Mouse (Mus musculus) small intestine, adult 2 months (tissue): Measurements from ENCODE around the gene Hoxa1.

ENCODE experiments used
- CTCF ChIP-seq: fragments of 200-500 bp; IDR thresholded peaks from 2 replicates; pipeline ENCODE4 v1.5.1; 2012; ENCODE audit warnings: low read depth, mild to moderate bottlenecking, control low read depth, inconsistent platforms, low read length, moderate library complexity, mixed read lengths; ENCODE audit not compliant: insufficient replicate concordance, insufficient read length; ENCODE audit errors: extremely low read depth
- POLR2A ChIP-seq: fragments of 200-500 bp; IDR thresholded peaks from 2 replicates; pipeline ENCODE4 v1.6.1; 2012; ENCODE audit warnings: low read depth, mild to moderate bottlenecking, control low read depth, inconsistent platforms, low read length, moderate library complexity

DNA sequence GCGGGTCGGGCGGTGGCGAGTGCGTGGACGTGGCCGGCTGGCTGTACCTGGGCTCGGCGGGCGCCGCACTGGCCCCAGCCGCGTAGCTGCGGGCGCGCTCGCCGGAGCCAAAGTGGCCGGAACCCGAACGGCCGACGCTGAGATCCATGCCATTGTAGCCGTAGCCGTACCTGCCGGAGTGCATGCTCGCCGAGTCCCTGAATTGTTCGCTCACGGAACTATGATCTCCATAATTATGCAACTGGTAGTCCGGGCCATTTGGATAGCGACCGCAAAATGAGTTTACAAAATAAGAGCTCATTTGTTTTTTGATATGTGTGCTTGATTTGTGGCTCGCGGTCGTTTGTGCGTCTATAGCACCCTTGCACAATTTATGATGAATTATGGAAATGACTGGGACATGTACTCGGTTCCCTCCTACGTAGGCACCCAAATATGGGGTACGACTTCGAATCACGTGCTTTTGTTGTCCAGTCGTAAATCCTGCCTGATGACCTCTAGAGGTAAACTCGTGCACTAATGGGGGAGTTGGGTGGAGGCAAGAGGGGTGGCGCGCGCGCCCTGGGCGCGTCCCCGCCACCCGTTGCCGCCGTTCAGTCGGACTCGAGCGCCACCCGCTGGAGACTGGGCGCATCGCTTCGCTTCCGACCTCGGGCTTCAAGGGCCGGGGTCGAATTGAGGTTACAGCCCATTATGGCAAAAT lies 46.1 kb upstream of the Hoxa1 start, which contains the start of gene Hoxa5:
- TF ChIP-seq POLR2A (no peak), CTCF (peak; percentile 79)
